Mouse (Mus musculus) C2C12 (cell line): Measurements from ENCODE around the gene Dcaf12.

ENCODE experiments used
- CEBPB ChIP-seq: IDR thresholded peaks from one replicate; pipeline ENCODE4 v1.6.1; 2011; ENCODE audit warnings: low read depth, mild to moderate bottlenecking, control low read depth, moderate library complexity
- CTCF ChIP-seq: IDR thresholded peaks from one replicate; pipeline ENCODE4 v1.5.1; 2011; ENCODE audit not compliant: control insufficient read depth, insufficient read depth, insufficient read length
- MAX ChIP-seq: IDR thresholded peaks from one replicate; pipeline ENCODE4 v1.6.1; 2011; ENCODE audit warnings: mild to moderate bottlenecking, control low read depth
- MYOD1 ChIP-seq: IDR thresholded peaks from one replicate; pipeline ENCODE4 v1.6.1; 2011; ENCODE audit warnings: low read depth; ENCODE audit not compliant: control insufficient read depth, insufficient read length
- MYOG ChIP-seq: IDR thresholded peaks from one replicate; pipeline ENCODE4 v1.6.1; 2011; ENCODE audit not compliant: control insufficient read depth, insufficient read length; ENCODE audit errors: extremely low read depth
- USF1 ChIP-seq: IDR thresholded peaks from one replicate; pipeline ENCODE4 v1.6.1; 2011; ENCODE audit warnings: low read depth, mild to moderate bottlenecking, control low read depth, moderate library complexity

GRCm38 (mm10) chr4:41295960-41296359 lies 18.7 kb downstream of the Dcaf12 start:
- no peak for TF ChIP-seq CTCF
- TF ChIP-seq MYOG = no peak
- no peak for TF ChIP-seq USF1
- no peak for TF ChIP-seq MAX
- TF ChIP-seq CEBPB = no peak
- TF ChIP-seq MYOD1 = no peak
